Mouse (Mus musculus) testis, adult 2 months (tissue): ENCODE data around the gene Clstn2.

Experiments used
- CTCF ChIP-seq: fragments of 200-500 bp; IDR thresholded peaks from 2 replicates; pipeline ENCODE4 v1.5.1; 2012; ENCODE audit warnings: low read depth, mild to moderate bottlenecking, inconsistent platforms, low read length, moderate library complexity; ENCODE audit not compliant: control insufficient read depth, insufficient read depth, insufficient replicate concordance
- POLR2A ChIP-seq: fragments of 200-500 bp; IDR thresholded peaks from 2 replicates; pipeline ENCODE4 v1.6.1; 2012; ENCODE audit warnings: low read depth, mild to moderate bottlenecking, inconsistent platforms, low read length, moderate library complexity; ENCODE audit not compliant: control insufficient read depth

DNA sequence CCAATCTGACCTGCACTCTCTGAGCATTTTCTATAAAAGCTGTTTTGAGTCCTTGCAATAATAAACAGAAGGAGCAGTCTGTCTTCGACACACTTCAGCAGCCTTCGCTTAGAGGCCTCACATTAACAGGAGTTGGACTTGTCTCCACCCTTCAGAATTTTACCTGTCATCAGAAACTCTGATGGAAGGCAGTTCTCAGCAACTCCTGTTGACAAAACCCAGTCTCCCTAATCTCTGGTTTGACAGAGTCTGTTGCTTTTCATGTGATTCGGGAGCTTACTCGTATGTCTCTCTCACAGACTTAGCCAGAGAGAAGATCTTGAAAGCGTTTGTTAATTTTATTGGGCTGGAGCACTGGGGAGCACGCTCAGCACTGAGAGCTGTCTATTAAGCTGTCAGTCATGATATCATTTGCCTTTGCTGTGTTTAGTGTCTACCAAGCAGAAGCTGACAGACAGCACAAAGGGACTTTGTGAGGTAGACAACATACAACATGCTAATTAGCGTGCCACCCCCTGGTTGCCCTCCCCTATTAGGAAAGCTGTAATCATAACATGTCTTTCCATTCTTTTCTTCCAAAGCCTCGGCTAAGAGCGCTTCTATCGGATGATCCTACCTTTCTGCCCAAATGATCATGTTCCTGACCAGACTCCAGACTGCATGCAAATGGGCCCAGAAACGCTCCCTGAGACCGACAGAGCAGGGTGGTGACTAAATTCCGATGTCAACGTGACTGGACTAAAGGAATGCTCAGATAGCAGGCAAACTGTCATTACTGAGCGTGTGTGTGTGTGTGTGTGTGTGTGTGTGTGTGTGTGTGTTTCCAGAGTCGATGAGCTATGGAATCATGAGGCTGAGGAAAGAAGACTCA is 206.7 kb downstream of the Clstn2 start:
- TF ChIP-seq POLR2A (no peak), CTCF (no peak)
